Mouse (Mus musculus): ENCODE data around the gene Dgkd.
"Not testable (repeated sequence)": the region's sequence is repeated elsewhere in the genome, so short reads cannot be mapped to it uniquely, and the experiment has no call there.

Dgkd gene

GRCm38 (mm10) chr1:87852892-87853600 is at the start of gene Dgkd:
Gene Dgkd, plus strand, starts transcription at chr1:87853287.
- DNase-seq (ENCODE audit: low spot score): peak; percentile 76

GRCm38 (mm10) chr1:87803576-87803975 is 49.5 kb upstream of the Dgkd start, which contains the start of gene Sag:
Gene Sag, plus strand, starts transcription at chr1:87803680.
- DNase-seq (ENCODE audit: low spot score): no peak

- no peak for DNase-seq (ENCODE audit: low spot score)
Observed at GRCm38 (mm10) chr1:87807751-87808150, 45.3 kb upstream of the Dgkd start.

GRCm38 (mm10) chr1:87811391-87811790 is 41.7 kb upstream of the Dgkd start:
- no peak for DNase-seq (ENCODE audit: low spot score)

GRCm38 (mm10) chr1:87812061-87812460 is 41.0 kb upstream of the Dgkd start:
- DNase-seq (ENCODE audit: low spot score): no peak

- no peak for DNase-seq (ENCODE audit: low spot score)
Observed at GRCm38 (mm10) chr1:87813155-87813554, 39.9 kb upstream of the Dgkd start.

- DNase-seq (ENCODE audit: low spot score): peak; percentile 10
Observed at GRCm38 (mm10) chr1:87813681-87814080, 39.4 kb upstream of the Dgkd start.

GRCm38 (mm10) chr1:87824420-87824995 is 28.6 kb upstream of the Dgkd start:
- no peak for DNase-seq (ENCODE audit: low spot score)

GRCm38 (mm10) chr1:87825281-87825680 is 27.8 kb upstream of the Dgkd start:
- DNase-seq (ENCODE audit: low spot score): no peak

GRCm38 (mm10) chr1:87825991-87826390 is 27.1 kb upstream of the Dgkd start:
- DNase-seq (ENCODE audit: low spot score): no peak

GRCm38 (mm10) chr1:87826474-87826873 is 26.6 kb upstream of the Dgkd start:
- DNase-seq (ENCODE audit: low spot score): no peak

- not testable (repeated sequence) for DNase-seq (ENCODE audit: low spot score)
Observed at GRCm38 (mm10) chr1:87827476-87827875, 25.6 kb upstream of the Dgkd start.

GRCm38 (mm10) chr1:87828185-87828584 is 24.9 kb upstream of the Dgkd start:
- DNase-seq (ENCODE audit: low spot score): no peak

- DNase-seq (ENCODE audit: low spot score): no peak
Observed at GRCm38 (mm10) chr1:87828926-87829580, 24.0 kb upstream of the Dgkd start.

- DNase-seq (ENCODE audit: low spot score): no peak
Observed at GRCm38 (mm10) chr1:87829621-87830211, 23.4 kb upstream of the Dgkd start.

GRCm38 (mm10) chr1:87836453-87836852 is 16.6 kb upstream of the Dgkd start:
- no peak for DNase-seq (ENCODE audit: low spot score)

- no peak for DNase-seq (ENCODE audit: low spot score)
Observed at GRCm38 (mm10) chr1:87837018-87837417, 16.1 kb upstream of the Dgkd start.

- no peak for DNase-seq (ENCODE audit: low spot score)
Observed at GRCm38 (mm10) chr1:87840411-87841208, 12.5 kb upstream of the Dgkd start.

GRCm38 (mm10) chr1:87846801-87847474 is 6.1 kb upstream of the Dgkd start:
- DNase-seq (ENCODE audit: low spot score): peak; percentile 88

GRCm38 (mm10) chr1:87847475-87848168 is 5.5 kb upstream of the Dgkd start:
- DNase-seq (ENCODE audit: low spot score): peak; percentile 89

All from adipocyte (in vitro differentiated cells).